Mouse (Mus musculus): ENCODE measurements around the gene Ddx23. TPM values are rescaled to one million over a fixed set of nuclear protein-coding genes. Genes with fewer than 3 reads are reported as not detected.
A peak's percentile ranks its signal among the peaks of the same experiment; 100 is the strongest.

Gene Ddx23
- polyA plus RNA-seq, 1 experiment from 2014 or later: 24.0 TPM

- Histone ChIP-seq H3K4me1 (replicated peaks; ENCODE audit: control insufficient read depth, insufficient read depth, low read length) (peaks cover 8% of the 10 kb centered on the region), H3K4me2 (ENCODE audit: low read depth, low read length) (no peak overlapping the region), H3K9me3 (ENCODE audit: control insufficient read depth, low read length) (no peaks in the 10 kb centered on the region), H3K4me3 (ENCODE audit: low read length) (no peak overlapping the region), H3K27me3 (ENCODE audit: control insufficient read depth, insufficient read depth, low read depth, low read length) (no peaks in the 10 kb centered on the region), H3K36me3 (ENCODE audit: control insufficient read depth, insufficient read depth, low read length) (peaks cover 52% of the 10 kb centered on the region), H3K9ac (ENCODE audit: low read length) (no peak overlapping the region), H3K27ac (ENCODE audit: low read length) (no peak overlapping the region)
- 75% methylated on average over 15 of the region's 15 CpGs for WGBS
- no peak for ATAC-seq (ENCODE audit: low read depth)
Observed at GRCm38 (mm10) chr15:98656982-98657751, 5.5 kb downstream of the Ddx23 start.

GRCm38 (mm10) chr15:98652174-98652573 lies 10.5 kb downstream of the Ddx23 start:
- peaks cover 76% of the 10 kb centered on the region for H3K36me3 ChIP-seq (ENCODE audit: control insufficient read depth, insufficient read depth, low read length)
- no peak overlapping the region for H3K9ac ChIP-seq (ENCODE audit: low read length)
- H3K4me2 ChIP-seq (ENCODE audit: low read depth, low read length): no peak overlapping the region
- ATAC-seq (ENCODE audit: low read depth): no peak
- 94% methylated on average over 8 of the region's 8 CpGs for WGBS
- H3K27ac ChIP-seq (ENCODE audit: low read length): no peak overlapping the region
- no peaks in the 10 kb centered on the region for H3K27me3 ChIP-seq (ENCODE audit: control insufficient read depth, insufficient read depth, low read depth, low read length)
- no peak overlapping the region for H3K4me3 ChIP-seq (ENCODE audit: low read length)
- H3K4me1 ChIP-seq (replicated peaks; ENCODE audit: control insufficient read depth, insufficient read depth, low read length): no peaks in the 10 kb centered on the region
- H3K9me3 ChIP-seq (ENCODE audit: control insufficient read depth, low read length): no peaks in the 10 kb centered on the region

GRCm38 (mm10) chr15:98651431-98651830 lies 11.3 kb downstream of the Ddx23 start:
- no peak overlapping the region for H3K4me3 ChIP-seq (ENCODE audit: low read length)
- no peak overlapping the region for H3K27ac ChIP-seq (ENCODE audit: low read length)
- ATAC-seq (ENCODE audit: low read depth): no peak
- H3K9ac ChIP-seq (ENCODE audit: low read length): no peak overlapping the region
- H3K27me3 ChIP-seq (ENCODE audit: control insufficient read depth, insufficient read depth, low read depth, low read length): no peaks in the 10 kb centered on the region
- H3K9me3 ChIP-seq (ENCODE audit: control insufficient read depth, low read length): no peaks in the 10 kb centered on the region
- WGBS: 89% methylated on average over 15 of the region's 15 CpGs
- no peak overlapping the region for H3K4me2 ChIP-seq (ENCODE audit: low read depth, low read length)
- H3K36me3 ChIP-seq (ENCODE audit: control insufficient read depth, insufficient read depth, low read length): peaks cover 75% of the 10 kb centered on the region
- H3K4me1 ChIP-seq (replicated peaks; ENCODE audit: control insufficient read depth, insufficient read depth, low read length): no peaks in the 10 kb centered on the region

GRCm38 (mm10) chr15:98648071-98648470 lies 14.6 kb downstream of the Ddx23 start:
- no peak for ATAC-seq (ENCODE audit: low read depth)
- no peaks in the 10 kb centered on the region for H3K9me3 ChIP-seq (ENCODE audit: control insufficient read depth, low read length)
- no peaks in the 10 kb centered on the region for H3K27me3 ChIP-seq (ENCODE audit: control insufficient read depth, insufficient read depth, low read depth, low read length)
- no peak overlapping the region for H3K27ac ChIP-seq (ENCODE audit: low read length)
- no peak overlapping the region for H3K4me2 ChIP-seq (ENCODE audit: low read depth, low read length)
- peaks cover 77% of the 10 kb centered on the region for H3K36me3 ChIP-seq (ENCODE audit: control insufficient read depth, insufficient read depth, low read length)
- no peaks in the 10 kb centered on the region for H3K4me1 ChIP-seq (replicated peaks; ENCODE audit: control insufficient read depth, insufficient read depth, low read length)
- H3K9ac ChIP-seq (ENCODE audit: low read length): no peak overlapping the region
- 86% methylated on average over 3 of the region's 3 CpGs for WGBS
- no peak overlapping the region for H3K4me3 ChIP-seq (ENCODE audit: low read length)

GRCm38 (mm10) chr15:98647308-98647707 lies 15.4 kb downstream of the Ddx23 start:
- no peaks in the 10 kb centered on the region for H3K4me1 ChIP-seq (replicated peaks; ENCODE audit: control insufficient read depth, insufficient read depth, low read length)
- H3K36me3 ChIP-seq (ENCODE audit: control insufficient read depth, insufficient read depth, low read length): peaks cover 76% of the 10 kb centered on the region
- no peak overlapping the region for H3K4me2 ChIP-seq (ENCODE audit: low read depth, low read length)
- WGBS: 84% methylated on average over 10 of the region's 10 CpGs
- no peak overlapping the region for H3K9ac ChIP-seq (ENCODE audit: low read length)
- H3K27me3 ChIP-seq (ENCODE audit: control insufficient read depth, insufficient read depth, low read depth, low read length): no peaks in the 10 kb centered on the region
- H3K9me3 ChIP-seq (ENCODE audit: control insufficient read depth, low read length): no peaks in the 10 kb centered on the region
- H3K27ac ChIP-seq (ENCODE audit: low read length): no peak overlapping the region
- H3K4me3 ChIP-seq (ENCODE audit: low read length): no peak overlapping the region
- ATAC-seq (ENCODE audit: low read depth): no peak

- Histone ChIP-seq H3K4me3 (ENCODE audit: low read length) (no peak overlapping the region), H3K36me3 (ENCODE audit: control insufficient read depth, insufficient read depth, low read length) (peaks cover 74% of the 10 kb centered on the region), H3K9ac (ENCODE audit: low read length) (no peak overlapping the region), H3K9me3 (ENCODE audit: control insufficient read depth, low read length) (no peaks in the 10 kb centered on the region), H3K27me3 (ENCODE audit: control insufficient read depth, insufficient read depth, low read depth, low read length) (no peaks in the 10 kb centered on the region), H3K4me2 (ENCODE audit: low read depth, low read length) (no peak overlapping the region), H3K27ac (ENCODE audit: low read length) (no peak overlapping the region), H3K4me1 (replicated peaks; ENCODE audit: control insufficient read depth, insufficient read depth, low read length) (no peaks in the 10 kb centered on the region)
- ATAC-seq (ENCODE audit: low read depth): no peak
- 80% methylated on average over 8 of the region's 8 CpGs for WGBS
Observed at GRCm38 (mm10) chr15:98646737-98647136, 16.0 kb downstream of the Ddx23 start.

GRCm38 (mm10) chr15:98645057-98646026 lies 17.4 kb downstream of the Ddx23 start:
- Histone ChIP-seq H3K4me1 (replicated peaks; ENCODE audit: control insufficient read depth, insufficient read depth, low read length) (no peaks in the 10 kb centered on the region), H3K4me3 (ENCODE audit: low read length) (no peak overlapping the region), H3K27ac (ENCODE audit: low read length) (no peak overlapping the region), H3K9me3 (ENCODE audit: control insufficient read depth, low read length) (no peaks in the 10 kb centered on the region), H3K4me2 (ENCODE audit: low read depth, low read length) (no peak overlapping the region), H3K9ac (ENCODE audit: low read length) (no peak overlapping the region), H3K27me3 (ENCODE audit: control insufficient read depth, insufficient read depth, low read depth, low read length) (no peaks in the 10 kb centered on the region), H3K36me3 (ENCODE audit: control insufficient read depth, insufficient read depth, low read length) (peaks cover 65% of the 10 kb centered on the region)
- ATAC-seq (ENCODE audit: low read depth): 0 out of 2 replicates have a peak, but pooled peaks have one; percentile 26
- 84% methylated on average over 24 of the region's 24 CpGs for WGBS

- no peaks in the 10 kb centered on the region for H3K27me3 ChIP-seq (ENCODE audit: control insufficient read depth, insufficient read depth, low read depth, low read length)
- no peak overlapping the region for H3K4me3 ChIP-seq (ENCODE audit: low read length)
- WGBS: 80% methylated on average over 12 of the region's 12 CpGs
- ATAC-seq (ENCODE audit: low read depth): no peak
- H3K4me2 ChIP-seq (ENCODE audit: low read depth, low read length): no peak overlapping the region
- H3K9me3 ChIP-seq (ENCODE audit: control insufficient read depth, low read length): no peaks in the 10 kb centered on the region
- H3K36me3 ChIP-seq (ENCODE audit: control insufficient read depth, insufficient read depth, low read length): peaks cover 55% of the 10 kb centered on the region
- H3K9ac ChIP-seq (ENCODE audit: low read length): no peak overlapping the region
- no peak overlapping the region for H3K27ac ChIP-seq (ENCODE audit: low read length)
- no peaks in the 10 kb centered on the region for H3K4me1 ChIP-seq (replicated peaks; ENCODE audit: control insufficient read depth, insufficient read depth, low read length)
Observed at GRCm38 (mm10) chr15:98644406-98644805, 18.3 kb downstream of the Ddx23 start.

- Histone ChIP-seq H3K4me1 (replicated peaks; ENCODE audit: control insufficient read depth, insufficient read depth, low read length) (peaks cover 8% of the 10 kb centered on the region), H3K9me3 (ENCODE audit: control insufficient read depth, low read length) (no peaks in the 10 kb centered on the region), H3K27me3 (ENCODE audit: control insufficient read depth, insufficient read depth, low read depth, low read length) (peaks cover 4% of the 10 kb centered on the region; the same call in 1 of the 2 replicates), H3K36me3 (ENCODE audit: control insufficient read depth, insufficient read depth, low read length) (peaks cover 18% of the 10 kb centered on the region; the same call in 1 of the 2 replicates), H3K4me3 (ENCODE audit: low read length) (no peak overlapping the region), H3K9ac (ENCODE audit: low read length) (no peak overlapping the region), H3K4me2 (ENCODE audit: low read depth, low read length) (no peak overlapping the region), H3K27ac (ENCODE audit: low read length) (0 out of 2 replicates have a peak overlapping the region, but pooled peaks have one; percentile 22)
- 27% methylated on average over 8 of the region's 8 CpGs for WGBS
- ATAC-seq (ENCODE audit: low read depth): peak; percentile 78
Observed at GRCm38 (mm10) chr15:98640157-98640556, 22.5 kb downstream of the Ddx23 start.
